Mouse (Mus musculus) embryonic facial prominence, embryonic 11.5 days (tissue): ENCODE measurements around the gene Hjurp. TPM values are rescaled to one million over a fixed set of nuclear protein-coding genes. Genes with fewer than 3 reads are reported as not detected.
A peak's percentile ranks its signal among the peaks of the same experiment; 100 is the strongest.

ENCODE experiments used
- ATAC-seq: fragments of 200-750 bp; cut with Nextera tagmentation; replicated peaks from 2 replicates; pipeline ENCODE4 v1.8.0; 2017; ENCODE audit warnings: low read depth; ENCODE audit not compliant: insufficient number of reproducible peaks, low FRiP score, low TSS enrichment
- DNase-seq: peaks from one replicate; pipeline ENCODE4 v3.0.0-alpha.2; 2015; ENCODE audit warnings: low spot score
- H3K27ac ChIP-seq: fragments of 300-500 bp; sonication (generic); replicated peaks from 2 replicates; pipeline ENCODE4 v1.5.1; 2014; ENCODE audit warnings: mild to moderate bottlenecking, low read depth, low read length, control low read depth
- H3K27me3 ChIP-seq: fragments of 300-500 bp; sonication (generic); 2 replicates; pipeline ENCODE4 v1.6.1; 2014; ENCODE audit warnings: mild to moderate bottlenecking, low read length, moderate library complexity, mixed read lengths; ENCODE audit not compliant: control insufficient read depth, insufficient read depth
- H3K36me3 ChIP-seq: fragments of 300-500 bp; sonication (generic); replicated peaks from 2 replicates; pipeline ENCODE4 v1.6.1; 2014; ENCODE audit warnings: low read depth, mild to moderate bottlenecking, low read length, moderate library complexity, mixed read lengths; ENCODE audit not compliant: control insufficient read depth, insufficient read depth
- H3K4me1 ChIP-seq: fragments of 300-500 bp; sonication (generic); 2 replicates; pipeline ENCODE4 v1.6.1; 2014; ENCODE audit warnings: low read length, mixed read lengths; ENCODE audit not compliant: control insufficient read depth, insufficient read depth
- H3K4me2 ChIP-seq: fragments of 300-500 bp; sonication (generic); 2 replicates; pipeline ENCODE4 v1.6.1; 2014; ENCODE audit warnings: low read depth, mild to moderate bottlenecking, control low read depth, low read length, moderate library complexity
- H3K4me3 ChIP-seq: fragments of 300-500 bp; sonication (generic); 2 replicates; pipeline ENCODE4 v1.5.1; 2014; ENCODE audit warnings: low read depth, low read length, control low read depth
- H3K9ac ChIP-seq: fragments of 300-500 bp; sonication (generic); replicated peaks from 2 replicates; pipeline ENCODE4 v1.6.1; 2014; ENCODE audit warnings: mild to moderate bottlenecking, control low read depth, low read length
- H3K9me3 ChIP-seq: fragments of 300-500 bp; sonication (generic); replicated peaks from 2 replicates; pipeline ENCODE4 v1.6.1; 2016; ENCODE audit warnings: mild to moderate bottlenecking, low read length, inconsistent platforms, mixed read lengths; ENCODE audit not compliant: control insufficient read depth
- WGBS: fragments of 180-500 bp; shearing (Covaris S2); extraction: QIAGEN DNeasy Blood & Tissue Kit; methylation state at CpG from one replicate; pipeline ENCODE4 v1.1.7; 2014; 5-methylcytosine and 5-hydroxymethylcytosine counted together
- polyA plus RNA-seq: library from polyadenylated mRNA; unstranded; fragments of >200 nt; fragmentation: Nextera tagmentation; extraction: Ambion mirVana; gene quantifications from 2 replicates; pipeline ENCODE4 v1.2.1, GENCODE M21; 2014

Gene Hjurp
- polyA plus RNA-seq, 1 experiment from 2014 or later: 139 TPM

- peaks cover 62% of the 10 kb centered on the region for H3K9me3 ChIP-seq
- no peaks in the 10 kb centered on the region for H3K36me3 ChIP-seq
- H3K4me2 ChIP-seq: no peak overlapping the region
- no peak overlapping the region for H3K9ac ChIP-seq
- no peaks in the 10 kb centered on the region for H3K27me3 ChIP-seq
- 72% methylated on average over 13 of the region's 13 CpGs for WGBS
- H3K4me3 ChIP-seq: no peak overlapping the region
- no peak for ATAC-seq
- H3K4me1 ChIP-seq: no peaks in the 10 kb centered on the region
- no peak for DNase-seq
- H3K27ac ChIP-seq: no peak overlapping the region
Observed at GRCm38 (mm10) chr1:88286887-88287696, 9.7 kb upstream of the Hjurp start.

GRCm38 (mm10) chr1:88286136-88286845, 8.9 kb upstream of the Hjurp start:
- no peak overlapping the region for H3K27ac ChIP-seq
- H3K27me3 ChIP-seq: no peaks in the 10 kb centered on the region
- no peaks in the 10 kb centered on the region for H3K4me1 ChIP-seq
- H3K4me3 ChIP-seq: no peak overlapping the region
- DNase-seq: no peak
- H3K9ac ChIP-seq: no peak overlapping the region
- H3K4me2 ChIP-seq: no peak overlapping the region
- no peaks in the 10 kb centered on the region for H3K36me3 ChIP-seq
- ATAC-seq: no peak
- H3K9me3 ChIP-seq: peaks cover 55% of the 10 kb centered on the region
- 81% methylated on average over 15 of the region's 15 CpGs for WGBS

- H3K27me3 ChIP-seq: no peaks in the 10 kb centered on the region
- no peak overlapping the region for H3K9ac ChIP-seq
- WGBS: 70% methylated on average over 5 of the region's 5 CpGs
- DNase-seq (no peak), ATAC-seq (no peak)
- no peak overlapping the region for H3K4me2 ChIP-seq
- no peaks in the 10 kb centered on the region for H3K36me3 ChIP-seq
- H3K4me3 ChIP-seq: no peak overlapping the region
- H3K9me3 ChIP-seq: peaks cover 54% of the 10 kb centered on the region
- H3K27ac ChIP-seq: no peak overlapping the region
- no peaks in the 10 kb centered on the region for H3K4me1 ChIP-seq
Observed at GRCm38 (mm10) chr1:88285652-88286051, 8.2 kb upstream of the Hjurp start.

- 64% methylated on average over 7 of the region's 7 CpGs for WGBS
- peak; percentile 0; the same call in 1 of the 2 replicates for ATAC-seq
- Histone ChIP-seq H3K9ac (no peak overlapping the region), H3K4me2 (no peak overlapping the region), H3K27ac (no peak overlapping the region), H3K9me3 (peaks cover 51% of the 10 kb centered on the region), H3K4me1 (no peaks in the 10 kb centered on the region), H3K36me3 (no peaks in the 10 kb centered on the region), H3K4me3 (no peak overlapping the region), H3K27me3 (no peaks in the 10 kb centered on the region)
- DNase-seq: no peak
Observed at GRCm38 (mm10) chr1:88284946-88285320, 7.5 kb upstream of the Hjurp start.

GRCm38 (mm10) chr1:88284228-88284945, 7.0 kb upstream of the Hjurp start:
- Histone ChIP-seq H3K36me3 (no peaks in the 10 kb centered on the region), H3K4me1 (no peaks in the 10 kb centered on the region), H3K9ac (no peak overlapping the region), H3K4me3 (no peak overlapping the region), H3K4me2 (no peak overlapping the region), H3K27me3 (no peaks in the 10 kb centered on the region), H3K27ac (no peak overlapping the region), H3K9me3 (peaks cover 49% of the 10 kb centered on the region)
- 60% methylated on average over 10 of the region's 10 CpGs for WGBS
- peak; percentile 32 for ATAC-seq
- no peak for DNase-seq

GRCm38 (mm10) chr1:88283376-88284227, 6.2 kb upstream of the Hjurp start:
- Histone ChIP-seq H3K9ac (no peak overlapping the region), H3K9me3 (peaks cover 49% of the 10 kb centered on the region), H3K4me3 (no peak overlapping the region), H3K27me3 (no peaks in the 10 kb centered on the region), H3K4me2 (no peak overlapping the region), H3K36me3 (no peaks in the 10 kb centered on the region), H3K27ac (no peak overlapping the region), H3K4me1 (no peaks in the 10 kb centered on the region)
- no peak for DNase-seq
- no peak for ATAC-seq
- WGBS: 80% methylated on average over 15 of the region's 15 CpGs

GRCm38 (mm10) chr1:88282301-88282700, 4.9 kb upstream of the Hjurp start:
- Histone ChIP-seq H3K27ac (no peak overlapping the region), H3K4me1 (no peaks in the 10 kb centered on the region), H3K4me2 (no peak overlapping the region), H3K4me3 (no peak overlapping the region), H3K36me3 (no peaks in the 10 kb centered on the region), H3K27me3 (no peaks in the 10 kb centered on the region), H3K9me3 (peaks cover 41% of the 10 kb centered on the region), H3K9ac (no peak overlapping the region)
- ATAC-seq: no peak
- no peak for DNase-seq
- WGBS: 60% methylated on average over 3 of the region's 3 CpGs
